Mouse (Mus musculus) liver, embryonic 12.5 days (tissue): ENCODE measurements at regions not wholly inside any gene's neighbourhood (a gene's known extent, or its start where the extent isn't known, plus 50 kb on each side); places are given as distances from the start of the nearest gene placed in this dataset.
"Not testable (repeated sequence)": the region's sequence is repeated elsewhere in the genome, so short reads cannot be mapped to it uniquely, and the experiment has no call there.

Source experiments
- ATAC-seq: fragments of 200-750 bp; cut with Nextera tagmentation; 2 replicates; pipeline ENCODE4 v1.8.0; 2017; ENCODE audit warnings: moderate number of reproducible peaks, mild to moderate bottlenecking, moderate library complexity
- H3K27ac ChIP-seq: fragments of 300-500 bp; sonication (generic); 2 replicates; pipeline ENCODE4 v1.5.1; 2016; ENCODE audit warnings: mild to moderate bottlenecking
- H3K27me3 ChIP-seq: fragments of 300-500 bp; sonication (generic); replicated peaks from 2 replicates; pipeline ENCODE4 v1.6.1; 2016; ENCODE audit warnings: mild to moderate bottlenecking, moderate library complexity
- H3K36me3 ChIP-seq: fragments of 300-500 bp; sonication (generic); 2 replicates; pipeline ENCODE4 v1.6.1; 2016; ENCODE audit warnings: mild to moderate bottlenecking, moderate library complexity
- H3K4me1 ChIP-seq: fragments of 300-500 bp; sonication (generic); 2 replicates; pipeline ENCODE4 v1.6.1; 2016
- H3K4me2 ChIP-seq: fragments of 300-500 bp; sonication (generic); 2 replicates; pipeline ENCODE4 v1.6.1; 2016; ENCODE audit warnings: mild to moderate bottlenecking, moderate library complexity
- H3K4me3 ChIP-seq: fragments of 300-500 bp; sonication (generic); 2 replicates; pipeline ENCODE4 v1.5.1; 2016; ENCODE audit warnings: mild to moderate bottlenecking, moderate library complexity
- H3K9ac ChIP-seq: fragments of 300-500 bp; sonication (generic); 2 replicates; pipeline ENCODE4 v1.6.1; 2016; ENCODE audit warnings: mild to moderate bottlenecking, moderate library complexity
- H3K9me3 ChIP-seq: fragments of 300-500 bp; sonication (generic); replicated peaks from 2 replicates; pipeline ENCODE4 v1.6.1; 2016; ENCODE audit warnings: mild to moderate bottlenecking, moderate library complexity
- WGBS: fragments of 180-500 bp; shearing (Covaris S2); methylation state at CpG from one replicate; pipeline ENCODE4 v1.1.7; 2016; ENCODE audit not compliant: insufficient replicate concordance; 5-methylcytosine and 5-hydroxymethylcytosine counted together

DNA sequence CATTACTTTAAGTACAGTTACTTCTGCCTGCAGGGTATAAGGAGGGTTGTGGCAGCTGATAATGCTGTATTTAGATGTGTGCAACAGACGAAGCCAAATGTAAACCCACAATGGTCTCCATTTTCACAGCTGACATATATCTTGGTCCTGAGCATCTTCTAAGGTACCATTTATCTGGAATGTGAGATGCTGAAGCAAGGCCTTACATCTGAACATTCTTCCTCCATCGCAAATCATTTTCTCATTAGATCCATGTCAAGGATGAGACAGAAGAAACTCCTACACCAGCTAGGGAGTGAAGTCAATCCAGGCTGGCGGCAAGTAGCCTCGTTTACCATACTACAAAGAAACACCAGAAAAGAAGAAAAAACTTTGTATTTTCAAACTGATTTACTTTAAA is 228.4 kb upstream of the Hand2 start:
- Histone ChIP-seq H3K27ac (no peak overlapping the region), H3K4me3 (no peak overlapping the region), H3K27me3 (no peaks in the 10 kb centered on the region), H3K9me3 (no peaks in the 10 kb centered on the region), H3K4me2 (no peak overlapping the region), H3K4me1 (no peaks in the 10 kb centered on the region), H3K9ac (no peak overlapping the region), H3K36me3 (no peaks in the 10 kb centered on the region)
- 63% methylated on average over 4 of the region's 4 CpGs for WGBS
- no peak for ATAC-seq

DNA sequence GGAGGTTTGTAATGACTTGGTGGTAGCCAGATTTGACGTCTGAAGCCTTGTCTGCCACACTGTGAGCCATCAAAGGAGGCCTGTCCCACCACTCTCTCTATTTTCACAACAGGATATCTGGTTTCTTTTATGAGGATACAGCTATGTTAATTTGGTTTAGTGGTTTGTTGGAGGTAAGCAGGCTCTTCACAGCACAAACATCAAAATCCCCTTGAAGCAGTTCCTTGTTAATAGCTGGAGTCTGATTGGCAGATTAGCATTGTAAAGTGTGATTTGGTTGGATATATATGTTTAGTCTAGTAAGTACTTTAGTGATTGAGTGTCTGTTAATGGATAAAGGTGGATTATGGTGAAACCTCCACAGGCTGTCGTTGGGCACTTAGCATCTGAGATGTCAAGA is 225.6 kb upstream of the Hand2 start:
- ATAC-seq, result no peak
- H3K36me3 ChIP-seq, result no peaks in the 10 kb centered on the region
- WGBS, result 50% methylated on average over 2 of the region's 2 CpGs
- no peak overlapping the region for H3K9ac ChIP-seq
- H3K4me1 ChIP-seq, result no peaks in the 10 kb centered on the region
- no peaks in the 10 kb centered on the region for H3K27me3 ChIP-seq
- H3K4me3 ChIP-seq, result no peak overlapping the region
- H3K9me3 ChIP-seq, result no peaks in the 10 kb centered on the region
- H3K4me2 ChIP-seq, result no peak overlapping the region
- H3K27ac ChIP-seq, result no peak overlapping the region

DNA sequence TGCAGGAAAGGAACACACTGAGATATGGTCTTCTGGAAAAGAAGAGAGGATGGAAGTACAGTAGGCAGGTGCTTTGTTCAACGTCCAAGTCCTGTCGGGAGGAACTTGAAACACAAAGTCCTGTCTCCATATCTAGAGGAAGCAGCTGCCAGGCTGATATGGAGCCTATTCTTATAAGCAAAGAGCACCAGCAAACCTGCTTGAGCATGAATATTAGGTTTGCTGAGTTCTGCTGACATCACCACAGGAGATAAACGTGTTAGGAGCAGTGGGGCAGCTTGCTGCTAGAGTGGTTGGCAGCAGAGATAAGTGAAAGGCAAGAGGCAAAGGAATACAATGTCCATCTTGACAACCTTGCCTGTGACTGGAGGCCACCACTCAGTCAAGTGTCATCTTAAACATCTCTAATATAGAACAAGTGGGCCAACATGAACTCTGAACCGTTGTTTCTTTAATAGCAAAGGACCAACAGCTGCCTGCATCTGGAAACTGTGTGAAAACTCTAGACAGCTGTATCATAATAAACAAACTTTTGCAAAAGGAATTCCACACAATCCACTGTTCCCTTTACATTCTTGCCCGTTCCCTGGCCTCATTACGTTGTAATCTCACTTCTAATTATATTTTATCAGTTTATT is 209.9 kb upstream of the Hand2 start:
- H3K36me3 ChIP-seq, H3K4me2 ChIP-seq, H3K27me3 ChIP-seq, H3K9me3 ChIP-seq, H3K4me3 ChIP-seq, H3K9ac ChIP-seq, H3K4me1 ChIP-seq: not testable (repeated sequence)
- 31% methylated on average over 4 of the region's 6 CpGs for WGBS
- peak; percentile 99 for ATAC-seq
- H3K27ac ChIP-seq, result 0 out of 2 replicates have a peak overlapping the region, but pooled peaks have one; percentile 40

DNA sequence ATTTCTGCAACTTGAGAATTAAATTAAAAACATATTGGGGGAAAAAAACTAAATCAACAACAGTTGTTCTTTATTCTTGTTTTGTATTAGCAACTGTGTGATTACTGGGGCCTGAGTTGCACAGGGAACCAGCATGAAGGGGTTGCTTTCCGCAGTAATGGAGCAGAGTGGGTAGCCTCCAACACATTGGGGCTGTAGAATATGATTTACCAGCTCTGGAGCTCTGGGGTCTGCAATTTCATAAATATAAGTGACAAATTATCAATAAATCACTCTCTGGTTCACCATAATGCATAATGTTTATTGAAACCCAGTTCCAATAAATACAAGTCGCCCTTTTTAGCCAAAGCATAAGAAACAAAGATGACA is 209.4 kb upstream of the Hand2 start:
- no peak for ATAC-seq
- Histone ChIP-seq H3K27ac (0 out of 2 replicates have a peak overlapping the region, but pooled peaks have one; percentile 40), H3K36me3 (no peaks in the 10 kb centered on the region), H3K9me3 (no peaks in the 10 kb centered on the region), H3K4me2 (no peak overlapping the region), H3K9ac (no peak overlapping the region), H3K27me3 (no peaks in the 10 kb centered on the region), H3K4me1 (0 out of 2 replicates have a peak, but pooled peaks cover 3% of the 10 kb centered on the region), H3K4me3 (no peak overlapping the region)
- 54% methylated on average over 2 of the region's 2 CpGs for WGBS

DNA sequence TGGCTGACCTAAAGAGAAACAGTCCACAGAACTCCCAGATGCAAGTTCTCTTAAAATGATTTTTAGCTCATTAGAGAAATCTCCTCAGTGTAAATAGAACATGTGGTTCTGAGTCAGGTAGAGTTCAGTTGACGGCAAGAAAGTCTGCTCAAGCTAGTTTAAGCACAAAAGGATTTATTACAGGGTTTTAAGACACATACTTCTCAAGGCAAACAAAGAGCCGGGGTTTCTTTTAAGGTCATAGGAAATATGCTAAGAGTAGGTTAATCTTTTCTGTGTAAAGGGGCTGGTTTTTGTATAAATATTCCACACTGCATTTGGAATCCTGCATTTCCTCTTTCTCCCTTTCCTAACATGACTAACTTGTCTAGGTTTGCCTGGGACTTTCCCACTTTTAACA is 206.9 kb upstream of the Hand2 start:
- H3K9ac ChIP-seq, result no peak overlapping the region
- H3K27me3 ChIP-seq, result no peaks in the 10 kb centered on the region
- H3K27ac ChIP-seq, result no peak overlapping the region
- H3K9me3 ChIP-seq, result no peaks in the 10 kb centered on the region
- no peak overlapping the region for H3K4me2 ChIP-seq
- no peak overlapping the region for H3K4me3 ChIP-seq
- no peak for ATAC-seq
- H3K4me1 ChIP-seq, result 0 out of 2 replicates have a peak, but pooled peaks cover 3% of the 10 kb centered on the region
- WGBS, result 55% methylated on average over 2 of the region's 2 CpGs
- H3K36me3 ChIP-seq, result no peaks in the 10 kb centered on the region

DNA sequence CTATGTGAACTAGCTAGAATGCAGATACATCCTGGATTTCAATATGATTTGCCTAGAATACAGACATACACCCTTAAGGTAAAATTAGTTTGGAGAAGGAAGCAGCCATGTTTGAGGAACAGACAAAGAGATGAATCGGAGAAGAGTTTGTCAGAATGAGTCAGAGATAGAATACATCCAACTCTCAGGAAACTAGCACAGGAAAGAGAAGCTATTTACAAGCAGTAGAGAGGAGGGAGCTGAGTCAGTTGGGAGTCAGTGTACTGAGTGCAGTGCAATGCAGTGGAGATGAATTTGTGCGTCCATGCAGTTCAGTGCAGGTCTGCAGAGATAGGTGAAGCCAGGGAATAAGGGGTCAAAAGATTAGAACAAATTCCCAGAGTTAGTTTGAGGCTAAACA is 205.5 kb upstream of the Hand2 start:
- no peaks in the 10 kb centered on the region for H3K9me3 ChIP-seq
- no peaks in the 10 kb centered on the region for H3K27me3 ChIP-seq
- no peak overlapping the region for H3K27ac ChIP-seq
- no peak overlapping the region for H3K9ac ChIP-seq
- WGBS, result 61% methylated on average over 2 of the region's 2 CpGs
- no peak overlapping the region for H3K4me3 ChIP-seq
- no peak overlapping the region for H3K4me2 ChIP-seq
- H3K36me3 ChIP-seq, result no peaks in the 10 kb centered on the region
- 0 out of 2 replicates have a peak, but pooled peaks cover 3% of the 10 kb centered on the region for H3K4me1 ChIP-seq
- ATAC-seq, result no peak

DNA sequence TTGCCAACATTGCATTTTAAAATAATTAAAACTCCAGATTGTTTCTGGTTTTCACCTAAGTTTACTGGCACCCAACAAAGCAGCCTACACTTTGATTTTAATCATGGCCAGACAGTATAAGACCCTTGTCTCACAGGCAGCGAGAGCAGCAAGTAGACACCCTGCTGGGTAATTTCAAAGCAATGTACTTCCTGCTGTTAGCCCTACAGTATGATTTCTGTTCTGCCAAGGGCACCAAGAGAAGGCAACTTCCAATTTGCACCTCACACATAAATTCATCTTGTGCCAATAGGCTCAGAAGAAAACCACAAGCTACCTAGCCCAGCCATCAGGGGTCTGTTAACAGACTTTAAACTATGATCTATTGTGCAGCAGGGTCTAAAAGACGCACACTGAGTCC is 186.7 kb upstream of the Hand2 start:
- H3K9ac ChIP-seq, result no peak overlapping the region
- no peaks in the 10 kb centered on the region for H3K4me1 ChIP-seq
- no peaks in the 10 kb centered on the region for H3K9me3 ChIP-seq
- H3K4me2 ChIP-seq, result no peak overlapping the region
- no peak for ATAC-seq
- 42% methylated on average over 2 of the region's 2 CpGs for WGBS
- no peaks in the 10 kb centered on the region for H3K36me3 ChIP-seq
- no peak overlapping the region for H3K4me3 ChIP-seq
- no peak overlapping the region for H3K27ac ChIP-seq
- H3K27me3 ChIP-seq, result no peaks in the 10 kb centered on the region

DNA sequence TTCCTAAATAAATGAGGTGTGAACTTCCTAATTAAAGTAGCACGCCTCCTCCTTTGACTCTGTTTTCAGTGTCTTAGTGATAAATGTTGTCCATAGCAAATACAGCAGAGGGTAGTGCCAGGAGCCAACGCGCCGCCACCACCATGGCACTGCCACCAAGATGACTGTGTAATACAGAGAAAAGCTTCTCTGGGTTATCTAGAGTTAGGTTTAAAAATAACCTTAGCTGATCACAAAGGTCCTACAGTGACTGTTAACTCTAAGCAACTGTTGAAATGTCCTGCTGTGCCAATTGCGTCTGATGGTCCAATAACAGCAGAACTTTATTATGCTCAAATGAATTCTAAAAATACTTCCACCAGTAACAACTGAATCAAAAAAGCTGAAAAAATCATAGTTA is 186.1 kb upstream of the Hand2 start:
- Histone ChIP-seq H3K9ac (no peak overlapping the region), H3K4me2 (no peak overlapping the region), H3K27me3 (no peaks in the 10 kb centered on the region), H3K4me3 (no peak overlapping the region), H3K9me3 (no peaks in the 10 kb centered on the region), H3K36me3 (no peaks in the 10 kb centered on the region), H3K27ac (no peak overlapping the region), H3K4me1 (no peaks in the 10 kb centered on the region)
- ATAC-seq, result no peak
- 78% methylated on average over 5 of the region's 5 CpGs for WGBS

DNA sequence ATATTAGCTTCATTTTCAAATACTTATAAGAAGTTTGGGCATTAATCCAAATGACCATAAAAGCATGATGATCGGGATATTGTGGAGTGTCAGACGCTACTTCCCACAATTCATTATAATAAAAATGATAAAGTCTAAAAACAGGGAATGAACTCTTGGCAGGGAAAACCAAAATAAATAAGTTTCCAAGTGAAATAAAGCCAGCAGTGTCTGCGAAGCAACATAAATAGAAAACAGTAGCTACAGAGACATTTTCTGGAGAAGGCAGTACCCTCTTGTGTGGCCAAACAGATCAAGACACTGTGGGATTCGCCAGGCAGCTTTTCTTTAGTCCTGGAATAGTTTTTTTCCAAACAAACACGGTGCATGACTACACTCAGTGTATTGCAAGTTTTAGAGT is 172.7 kb upstream of the Hand2 start:
- no peak for ATAC-seq
- Histone ChIP-seq H3K9me3 (no peaks in the 10 kb centered on the region), H3K36me3 (no peaks in the 10 kb centered on the region), H3K4me1 (no peaks in the 10 kb centered on the region), H3K4me3 (no peak overlapping the region), H3K4me2 (no peak overlapping the region), H3K27me3 (no peaks in the 10 kb centered on the region), H3K9ac (no peak overlapping the region), H3K27ac (no peak overlapping the region)
- 57% methylated on average over 5 of the region's 5 CpGs for WGBS

DNA sequence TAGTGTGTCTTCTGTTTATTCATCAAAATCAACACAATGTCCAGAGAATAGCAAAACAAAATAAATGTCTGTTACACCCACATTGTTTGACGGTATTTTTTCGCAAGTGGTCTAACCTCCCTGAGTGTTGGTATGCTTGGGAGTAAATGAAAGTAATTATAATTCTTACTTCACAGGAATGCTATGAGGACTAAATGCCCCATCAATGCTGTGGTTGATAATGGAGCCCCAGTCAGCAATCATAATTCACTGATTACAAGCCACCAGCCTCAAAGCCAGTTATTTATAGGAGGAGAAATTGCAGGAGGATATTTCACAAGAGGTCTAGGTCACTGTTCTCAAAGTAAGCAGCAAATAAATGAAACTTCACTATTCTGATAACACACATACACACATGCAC is 129.6 kb upstream of the Hand2 start:
- Histone ChIP-seq H3K27me3 (no peaks in the 10 kb centered on the region), H3K27ac (no peak overlapping the region), H3K9me3 (no peaks in the 10 kb centered on the region), H3K4me3 (no peak overlapping the region), H3K4me2 (no peak overlapping the region), H3K4me1 (no peaks in the 10 kb centered on the region), H3K36me3 (no peaks in the 10 kb centered on the region), H3K9ac (no peak overlapping the region)
- 77% methylated on average over 2 of the region's 2 CpGs for WGBS
- ATAC-seq, result no peak

DNA sequence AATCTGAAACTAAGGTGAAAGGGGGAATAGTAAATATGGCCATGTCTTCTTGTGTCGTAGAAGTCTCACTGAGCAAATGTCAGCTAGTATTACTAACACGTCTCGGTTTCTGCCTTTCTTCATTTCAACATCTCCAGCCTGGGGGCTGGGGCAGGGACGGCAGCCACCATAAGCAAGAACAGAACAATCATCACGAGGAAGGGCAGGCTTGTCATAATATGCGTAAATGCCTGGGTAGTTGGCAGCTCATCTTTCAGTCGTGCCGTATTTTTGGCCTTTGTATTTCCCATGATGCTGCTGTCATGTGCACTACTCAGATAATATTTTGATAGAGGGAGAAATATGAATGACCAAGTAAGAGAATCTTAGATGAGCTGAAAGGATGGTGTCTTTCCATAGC is 120.5 kb upstream of the Hand2 start:
- no peak overlapping the region for H3K9ac ChIP-seq
- WGBS, result 76% methylated on average over 8 of the region's 8 CpGs
- H3K4me1 ChIP-seq, result no peaks in the 10 kb centered on the region
- H3K27me3 ChIP-seq, result no peaks in the 10 kb centered on the region
- H3K27ac ChIP-seq, result no peak overlapping the region
- H3K4me3 ChIP-seq, result no peak overlapping the region
- no peak for ATAC-seq
- no peaks in the 10 kb centered on the region for H3K9me3 ChIP-seq
- no peaks in the 10 kb centered on the region for H3K36me3 ChIP-seq
- H3K4me2 ChIP-seq, result no peak overlapping the region

DNA sequence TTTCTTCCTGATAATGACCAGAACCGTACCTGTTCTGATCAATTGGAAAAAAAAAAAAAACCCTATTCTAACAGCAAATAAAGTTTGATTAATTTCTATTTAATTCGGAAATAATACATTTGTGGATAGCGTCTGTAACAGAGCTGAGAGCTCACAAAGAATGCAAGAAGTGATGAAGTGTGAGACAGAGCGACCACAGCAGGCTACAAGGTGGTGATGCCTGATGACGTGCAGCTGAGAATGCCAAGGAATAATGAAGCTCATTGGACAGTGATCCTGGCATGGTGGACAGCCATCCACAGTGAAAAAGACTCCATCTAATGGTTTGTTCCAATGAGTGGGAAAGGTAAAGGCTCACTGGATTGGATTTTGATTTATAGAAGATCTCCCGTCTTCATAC is 111.2 kb upstream of the Hand2 start:
- Histone ChIP-seq H3K27me3 (no peaks in the 10 kb centered on the region), H3K9me3 (no peaks in the 10 kb centered on the region), H3K4me2 (no peak overlapping the region), H3K36me3 (no peaks in the 10 kb centered on the region), H3K27ac (no peak overlapping the region), H3K4me3 (no peak overlapping the region), H3K4me1 (no peaks in the 10 kb centered on the region), H3K9ac (no peak overlapping the region)
- no peak for ATAC-seq
- 67% methylated on average over 6 of the region's 6 CpGs for WGBS

DNA sequence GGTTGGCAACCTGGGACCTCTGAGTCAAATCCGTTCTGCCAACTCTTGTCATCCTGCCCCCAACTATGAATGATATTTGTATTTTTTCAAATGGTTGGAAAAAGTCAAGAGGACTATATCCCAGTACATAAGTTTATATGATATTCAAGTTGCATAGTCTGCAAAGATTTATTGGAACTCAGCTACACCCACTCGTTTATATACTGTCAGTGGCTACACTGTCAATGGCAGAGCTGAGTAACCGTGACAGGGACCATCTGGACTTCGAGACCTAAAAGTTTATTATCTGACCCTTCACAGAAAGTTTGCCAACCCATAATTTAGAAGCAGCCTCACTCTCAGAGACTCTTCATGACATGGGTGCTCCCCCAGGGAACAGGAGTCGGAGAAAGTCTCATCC is 107.7 kb upstream of the Hand2 start:
- WGBS, result 60% methylated on average over 5 of the region's 5 CpGs
- H3K27ac ChIP-seq, result no peak overlapping the region

More for the DNA sequence above, 107.7 kb upstream of the Hand2 start:
- ATAC-seq, result no peak
- H3K4me1 ChIP-seq, result no peaks in the 10 kb centered on the region
- H3K27me3 ChIP-seq, result no peaks in the 10 kb centered on the region
- no peaks in the 10 kb centered on the region for H3K36me3 ChIP-seq
- H3K4me2 ChIP-seq, result no peak overlapping the region
- no peaks in the 10 kb centered on the region for H3K9me3 ChIP-seq
- H3K9ac ChIP-seq, result no peak overlapping the region
- H3K4me3 ChIP-seq, result no peak overlapping the region
